Mouse (Mus musculus) bone marrow macrophage, adult 2 months (primary cell): ENCODE data around the gene Tspyl1. TPM values are rescaled to one million over a fixed set of nuclear protein-coding genes. Genes with fewer than 3 reads are reported as not detected.

Experiments used
- H3K27ac ChIP-seq: 2 replicates; pipeline ENCODE4 v1.5.1; 2012; ENCODE audit warnings: low read depth, low read length; ENCODE audit not compliant: insufficient read depth
- H3K4me1 ChIP-seq: 2 replicates; pipeline ENCODE4 v1.6.1; 2012; ENCODE audit warnings: low read length; ENCODE audit not compliant: control insufficient read depth, insufficient read depth
- H3K4me3 ChIP-seq: 2 replicates; pipeline ENCODE4 v1.5.1; 2012; ENCODE audit warnings: mild to moderate bottlenecking, low read length, moderate library complexity; ENCODE audit not compliant: insufficient read depth
- CTCF ChIP-seq: IDR thresholded peaks from 2 replicates; pipeline ENCODE4 v1.5.1; 2012; ENCODE audit warnings: low read depth, mild to moderate bottlenecking, low read length, moderate library complexity
- POLR2A ChIP-seq: IDR thresholded peaks from 2 replicates; pipeline ENCODE4 v1.6.1; 2012; ENCODE audit warnings: mild to moderate bottlenecking, low read depth, low read length, borderline replicate concordance
- polyA plus RNA-seq: library from polyadenylated mRNA; stranded (reverse); fragments of >200 nt; gene quantifications from 2 replicates; pipeline ENCODE4 v1.2.4, GENCODE M21; 2012; ENCODE audit not compliant: missing spikeins, insufficient read depth, insufficient read length

Tspyl1 gene
- polyA plus RNA-seq, 1 experiment = 74.4 TPM

- H3K4me1 ChIP-seq = peaks cover 17% of the 10 kb centered on the region
- no peak for TF ChIP-seq CTCF
- no peak for TF ChIP-seq POLR2A
- H3K27ac ChIP-seq = no peak overlapping the region
- H3K4me3 ChIP-seq = no peak overlapping the region
Measured at GRCm38 (mm10) chr10:34300368-34300767, 18.4 kb downstream of the Tspyl1 start.

GRCm38 (mm10) chr10:34307070-34307469 is 25.1 kb downstream of the Tspyl1 start:
- Histone ChIP-seq H3K4me1 (peaks cover 31% of the 10 kb centered on the region), H3K4me3 (no peak overlapping the region), H3K27ac (peak overlapping the region; percentile 74)
- no peak for TF ChIP-seq POLR2A
- no peak for TF ChIP-seq CTCF

DNA sequence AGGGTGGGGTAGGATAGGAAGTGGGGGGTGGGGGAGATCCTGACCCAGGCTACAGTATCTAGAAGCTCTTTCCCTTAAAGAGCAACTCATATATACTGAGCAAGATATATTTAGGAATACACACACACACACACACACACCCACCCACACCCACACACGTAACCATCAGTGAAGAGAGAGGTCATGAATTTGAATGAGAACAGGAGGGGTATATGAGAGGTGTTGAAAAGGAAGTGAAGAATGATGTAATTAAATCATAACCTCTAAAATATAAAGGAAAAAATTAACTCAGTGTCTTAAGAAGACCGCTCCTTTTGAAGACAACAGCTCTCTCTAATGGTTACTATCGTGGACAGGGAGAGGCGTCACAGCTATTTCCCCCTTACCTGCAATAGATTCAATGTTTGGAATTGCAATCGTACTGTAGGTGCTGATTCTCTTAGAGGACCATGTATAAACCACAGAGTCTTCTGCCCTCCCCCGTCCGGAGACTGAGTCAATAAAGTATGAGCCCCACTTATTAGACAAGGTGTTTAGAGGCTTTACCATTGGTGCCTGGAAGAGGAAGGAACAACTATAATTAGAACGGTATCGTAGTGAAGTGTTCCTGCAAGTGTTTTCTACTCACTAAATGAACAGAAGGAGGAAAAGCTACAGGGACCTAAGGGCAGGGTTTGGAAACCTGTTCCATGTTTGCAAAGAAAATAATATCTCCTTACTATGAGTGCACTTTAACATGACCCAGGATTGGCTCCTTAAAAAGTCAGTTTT is 28.1 kb downstream of the Tspyl1 start:
- Histone ChIP-seq H3K4me1 (peaks cover 31% of the 10 kb centered on the region), H3K27ac (no peak overlapping the region), H3K4me3 (no peak overlapping the region)
- no peak for TF ChIP-seq POLR2A
- TF ChIP-seq CTCF = no peak

DNA sequence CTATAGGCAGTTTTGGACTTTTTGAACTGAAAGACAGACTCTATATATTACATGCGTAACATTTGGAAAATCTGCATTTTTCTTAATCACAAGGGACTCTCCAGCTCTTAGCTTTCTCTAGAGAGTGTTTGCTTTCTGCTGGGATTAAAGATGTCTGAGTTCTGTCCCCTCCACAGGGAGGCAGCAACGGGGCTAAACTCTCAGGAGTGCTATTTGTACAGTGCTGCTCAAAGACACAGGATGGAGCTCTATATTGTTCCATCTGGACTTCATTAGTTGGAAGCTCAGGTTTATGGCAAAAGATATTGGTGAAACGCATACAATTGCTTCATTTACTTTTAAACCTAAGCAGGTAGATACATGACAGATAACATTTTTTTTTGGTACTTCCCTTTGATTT is 30.5 kb downstream of the Tspyl1 start:
- TF ChIP-seq POLR2A = no peak
- no peak for TF ChIP-seq CTCF
- Histone ChIP-seq H3K4me1 (peaks cover 22% of the 10 kb centered on the region), H3K27ac (no peak overlapping the region), H3K4me3 (no peak overlapping the region)

DNA sequence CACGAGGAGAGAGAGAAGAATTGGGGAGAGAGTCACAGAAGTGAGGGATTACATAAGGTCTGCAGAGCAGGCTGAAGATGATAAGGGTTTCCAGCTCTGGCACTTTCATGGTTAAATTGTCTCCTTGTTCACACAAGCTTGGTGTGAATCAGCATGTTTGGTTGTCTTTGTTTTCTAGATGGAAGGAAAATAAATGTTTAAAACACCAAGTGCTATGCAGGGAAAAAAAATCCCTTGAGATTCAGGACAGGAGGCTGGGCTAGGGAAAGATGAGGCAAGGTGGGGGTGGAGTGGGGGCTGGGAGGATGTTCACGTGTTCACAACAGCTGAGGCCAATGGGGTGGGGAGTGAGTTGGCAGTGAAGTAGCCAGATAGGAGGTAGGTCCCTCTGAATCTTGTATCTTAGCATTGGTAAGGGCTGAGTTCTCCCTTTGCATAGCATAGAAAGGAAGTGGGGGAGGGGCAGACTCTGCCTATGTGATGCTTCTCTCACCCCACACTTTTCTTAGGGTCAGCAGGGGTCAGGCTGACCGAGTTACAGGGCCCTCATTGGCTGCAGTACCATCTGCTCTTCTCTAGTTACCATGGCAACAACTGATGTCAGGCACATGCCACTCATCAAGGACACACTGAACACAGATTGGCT is 34.7 kb downstream of the Tspyl1 start:
- TF ChIP-seq POLR2A (no peak), CTCF (no peak)
- H3K4me1 ChIP-seq = 0 out of 2 replicates have a peak, but pooled peaks cover 4% of the 10 kb centered on the region
- no peak overlapping the region for H3K4me3 ChIP-seq
- no peak overlapping the region for H3K27ac ChIP-seq

DNA sequence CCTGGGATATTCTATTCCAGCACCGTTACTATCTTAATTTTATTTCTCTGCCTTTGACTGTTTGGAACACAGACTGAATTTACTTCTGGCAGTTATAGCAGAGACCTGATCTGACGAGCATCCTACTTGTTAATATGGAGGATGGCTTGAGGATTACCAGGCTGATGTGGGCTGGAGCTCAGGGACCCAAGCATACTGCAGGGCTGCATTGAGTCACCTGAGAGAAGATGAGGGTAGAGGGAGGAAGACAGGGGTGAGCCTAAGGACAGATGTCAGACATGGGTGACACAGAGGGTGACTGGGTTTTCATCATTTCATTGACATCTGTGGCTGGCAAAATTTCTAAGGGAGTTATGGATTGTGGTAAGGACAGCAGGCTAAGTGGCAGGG is 35.2 kb downstream of the Tspyl1 start:
- H3K4me3 ChIP-seq = no peak overlapping the region
- H3K27ac ChIP-seq = no peak overlapping the region
- 0 out of 2 replicates have a peak, but pooled peaks cover 4% of the 10 kb centered on the region for H3K4me1 ChIP-seq
- no peak for TF ChIP-seq POLR2A
- no peak for TF ChIP-seq CTCF

- Histone ChIP-seq H3K4me3 (no peak overlapping the region), H3K4me1 (0 out of 2 replicates have a peak, but pooled peaks cover 4% of the 10 kb centered on the region), H3K27ac (no peak overlapping the region)
- TF ChIP-seq POLR2A (no peak), CTCF (no peak)
Measured at GRCm38 (mm10) chr10:34320809-34321208, 38.8 kb downstream of the Tspyl1 start.

DNA sequence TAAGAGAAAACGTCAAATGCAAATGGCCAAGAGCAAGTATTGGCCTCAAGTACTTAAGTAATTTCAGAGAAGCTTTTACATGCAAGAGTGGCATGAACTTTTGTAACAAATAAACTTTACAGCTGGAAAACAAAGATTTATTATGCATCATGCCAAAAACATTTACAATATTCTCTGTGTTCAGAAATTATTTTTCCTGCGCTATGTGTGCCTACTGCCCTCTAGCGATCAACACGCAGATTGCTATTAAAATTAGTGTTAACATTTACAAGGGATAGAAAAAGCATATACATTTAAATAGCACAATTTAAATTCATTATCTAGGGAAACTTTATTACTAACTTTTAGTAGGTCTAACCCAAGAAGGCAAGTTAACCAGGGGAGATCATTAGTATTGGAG is 44.7 kb downstream of the Tspyl1 start:
- no peaks in the 10 kb centered on the region for H3K4me1 ChIP-seq
- H3K4me3 ChIP-seq = no peak overlapping the region
- TF ChIP-seq CTCF (no peak), POLR2A (no peak)
- no peak overlapping the region for H3K27ac ChIP-seq

GRCm38 (mm10) chr10:34327144-34327543 is 45.2 kb downstream of the Tspyl1 start:
- Histone ChIP-seq H3K4me3 (no peak overlapping the region), H3K27ac (no peak overlapping the region), H3K4me1 (no peaks in the 10 kb centered on the region)
- TF ChIP-seq CTCF (no peak), POLR2A (no peak)

DNA sequence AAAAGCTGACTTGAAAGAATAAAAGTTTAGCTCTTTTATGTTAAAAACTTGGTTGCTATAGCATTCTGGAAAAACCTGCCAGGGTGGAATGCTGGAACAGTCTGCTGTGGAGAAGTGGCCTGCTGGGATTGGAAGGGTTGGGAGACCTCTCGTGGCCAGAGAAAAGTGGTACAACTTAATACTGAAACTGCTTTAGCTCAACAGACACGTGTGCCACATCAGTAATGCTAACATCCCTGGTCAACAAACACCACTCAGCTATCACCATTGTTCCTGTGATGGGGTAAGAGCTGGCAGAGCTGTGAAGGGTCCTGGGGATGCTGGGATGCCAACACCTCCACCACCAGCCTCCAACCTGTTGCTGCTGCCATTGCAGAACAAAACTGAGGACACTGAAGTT is 46.3 kb downstream of the Tspyl1 start:
- no peak overlapping the region for H3K27ac ChIP-seq
- no peak for TF ChIP-seq POLR2A
- peak; percentile 48; the same call in 1 of the 2 replicates for TF ChIP-seq CTCF
- no peak overlapping the region for H3K4me3 ChIP-seq
- no peaks in the 10 kb centered on the region for H3K4me1 ChIP-seq

Other genes with a start within 250 kb of the Tspyl1 start
- gene Trappc3l, start 244.6 kb upstream of the Tspyl1 start, polyA plus RNA-seq = not detected in 2 replicates
- gene Calhm4, start 237.9 kb upstream of the Tspyl1 start, polyA plus RNA-seq = not detected in 2 replicates
- not detected in 2 replicates for gene Calhm5, start 185.7 kb upstream of the Tspyl1 start, polyA plus RNA-seq
- gene Calhm6, start 154.2 kb upstream of the Tspyl1 start, polyA plus RNA-seq = 20.6 and 24.7 TPM in 2 replicates
- 91.2 and 104 TPM in 2 replicates for gene Dse, start 74.5 kb upstream of the Tspyl1 start, polyA plus RNA-seq
- gene Tspyl4, start 15.3 kb downstream of the Tspyl1 start, polyA plus RNA-seq = 8.2 and 10.6 TPM in 2 replicates
- gene Col10a1, start 107.8 kb downstream of the Tspyl1 start, polyA plus RNA-seq = not detected in 2 replicates
- gene Nt5dc1, start 136.4 kb downstream of the Tspyl1 start, polyA plus RNA-seq = 10.0 and 15.2 TPM in 2 replicates
- 0.21 and 1.3 TPM in 2 replicates for gene Frk, start 201.2 kb downstream of the Tspyl1 start, polyA plus RNA-seq